Mouse (Mus musculus) gastrocnemius, adult 18-20 months (tissue): Measurements from ENCODE around the gene Map1b. TPM values are rescaled to one million over a fixed set of nuclear protein-coding genes. Genes with fewer than 3 reads are reported as not detected.

Source experiments
- DNase-seq: peaks from one replicate; pipeline ENCODE4 v3.0.0; 2021; ENCODE audit warnings: low spot score
- total RNA-seq, 2 experiments: library from RNA; stranded (reverse); gene quantifications; 2 replicates each; pipeline ENCODE4 v1.2.3; 2021

Gene Map1b
- total RNA-seq, 2 experiments from 2014 or later, result 7.1 to 11.5 TPM

DNA sequence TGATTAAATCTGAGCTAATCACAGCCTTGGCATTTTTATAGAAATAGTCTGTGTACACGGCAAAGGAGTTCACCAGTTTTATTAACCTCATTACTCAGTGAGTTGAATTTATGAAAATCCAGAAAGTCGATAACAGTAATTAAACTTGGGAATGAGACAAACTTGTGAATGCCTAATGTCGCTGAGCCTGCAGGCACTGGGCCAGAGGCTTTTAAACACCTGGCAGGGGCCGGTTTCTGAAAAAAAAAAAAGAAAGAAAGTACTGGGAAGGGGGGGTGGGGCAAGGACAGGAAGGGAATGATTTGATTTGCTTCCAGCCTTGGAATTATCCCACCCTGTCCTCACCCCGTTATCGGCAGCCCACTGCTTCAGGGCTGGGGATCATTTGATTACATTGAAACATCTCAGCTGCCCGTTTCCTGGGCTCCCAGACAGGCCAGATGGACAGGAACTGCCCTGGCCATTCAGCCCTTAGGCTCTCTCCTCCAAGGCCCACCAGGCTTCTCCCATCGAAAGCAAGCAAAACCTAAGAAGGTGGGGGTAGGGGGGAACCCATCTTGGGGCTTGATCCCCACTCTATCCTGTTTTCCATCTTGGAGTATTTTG, 21.7 kb upstream of the Map1b start:
- DNase-seq, result no peak

GRCm38 (mm10) chr13:99528456-99528855, 12.1 kb upstream of the Map1b start:
- no peak for DNase-seq

- DNase-seq, result no peak
These were observed 11.6 kb upstream of the Map1b start for GRCm38 (mm10) chr13:99527936-99528335.

DNA sequence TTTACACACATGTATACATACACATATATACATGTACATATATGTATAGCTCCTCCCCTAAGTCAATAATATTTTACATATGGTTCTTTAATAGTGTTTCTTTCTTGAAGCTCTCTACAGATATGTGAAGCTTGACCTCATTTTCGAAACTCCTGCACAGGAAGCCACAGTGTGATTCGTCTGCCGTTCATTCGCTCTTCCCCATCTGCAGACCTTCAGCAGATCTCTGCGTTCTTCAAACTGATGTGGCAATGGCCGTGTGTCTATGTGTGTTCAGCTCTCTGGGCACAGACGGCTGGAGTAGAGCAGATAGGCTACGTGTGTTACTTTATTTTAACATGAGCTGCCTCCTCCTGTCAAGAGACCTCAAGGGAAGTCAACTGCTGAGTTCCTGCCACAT, 9.2 kb upstream of the Map1b start:
- no peak for DNase-seq

DNA sequence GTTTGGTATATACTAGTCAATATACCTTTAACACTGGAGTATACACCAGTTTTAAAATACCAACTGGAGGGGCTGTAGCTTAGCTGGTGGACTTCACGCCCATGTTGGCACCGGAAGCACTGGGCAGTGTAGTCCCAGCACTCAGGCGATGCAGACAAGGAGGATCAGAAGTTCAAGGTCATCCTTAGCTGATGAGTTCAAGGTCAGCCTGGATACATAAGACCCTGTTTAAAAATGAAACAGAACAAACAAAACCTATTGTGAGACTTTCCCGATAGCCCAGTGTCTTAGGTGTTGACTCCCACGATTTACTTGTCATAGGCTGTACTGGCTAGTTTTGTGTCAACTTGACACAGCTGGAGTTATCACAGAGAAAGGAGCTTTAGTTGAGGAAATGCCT, 1.5 kb upstream of the Map1b start:
- DNase-seq, result no peak

DNA sequence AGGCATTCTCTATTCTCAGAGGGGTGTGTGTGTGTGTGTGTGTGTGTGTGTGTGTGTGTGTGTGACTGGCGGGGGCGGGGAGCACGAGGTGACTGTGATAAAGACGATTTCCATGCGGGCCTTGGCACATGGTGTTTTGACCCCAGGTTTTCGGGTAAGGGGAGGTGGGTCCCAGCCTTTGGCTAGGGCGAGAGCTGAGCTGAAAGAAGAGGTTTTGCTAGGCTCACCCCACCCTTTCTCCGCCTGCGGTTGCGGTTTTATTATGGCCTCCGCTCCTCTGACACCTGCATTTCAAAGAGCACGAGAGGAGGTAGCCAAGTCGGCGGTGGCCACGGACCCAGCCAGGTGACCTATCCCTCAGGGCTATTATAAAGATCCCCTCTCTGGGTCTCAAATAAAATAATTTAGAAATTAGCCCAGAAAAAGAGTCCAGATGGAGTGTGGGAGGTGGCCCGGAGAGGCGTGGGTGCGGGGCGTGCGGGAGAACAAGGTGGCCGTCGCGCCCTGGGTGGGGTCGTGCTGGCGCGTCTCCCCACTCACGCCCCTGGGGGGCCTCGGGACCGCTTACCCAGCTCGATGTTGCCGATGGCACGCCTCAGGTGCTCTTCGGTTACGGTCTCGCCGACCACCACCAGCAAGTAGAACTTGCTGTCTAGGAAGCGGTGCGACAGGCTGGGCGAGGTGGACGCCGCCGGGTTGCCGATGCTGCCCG, 448 bp downstream of the Map1b start:
- DNase-seq, result no peak

DNA sequence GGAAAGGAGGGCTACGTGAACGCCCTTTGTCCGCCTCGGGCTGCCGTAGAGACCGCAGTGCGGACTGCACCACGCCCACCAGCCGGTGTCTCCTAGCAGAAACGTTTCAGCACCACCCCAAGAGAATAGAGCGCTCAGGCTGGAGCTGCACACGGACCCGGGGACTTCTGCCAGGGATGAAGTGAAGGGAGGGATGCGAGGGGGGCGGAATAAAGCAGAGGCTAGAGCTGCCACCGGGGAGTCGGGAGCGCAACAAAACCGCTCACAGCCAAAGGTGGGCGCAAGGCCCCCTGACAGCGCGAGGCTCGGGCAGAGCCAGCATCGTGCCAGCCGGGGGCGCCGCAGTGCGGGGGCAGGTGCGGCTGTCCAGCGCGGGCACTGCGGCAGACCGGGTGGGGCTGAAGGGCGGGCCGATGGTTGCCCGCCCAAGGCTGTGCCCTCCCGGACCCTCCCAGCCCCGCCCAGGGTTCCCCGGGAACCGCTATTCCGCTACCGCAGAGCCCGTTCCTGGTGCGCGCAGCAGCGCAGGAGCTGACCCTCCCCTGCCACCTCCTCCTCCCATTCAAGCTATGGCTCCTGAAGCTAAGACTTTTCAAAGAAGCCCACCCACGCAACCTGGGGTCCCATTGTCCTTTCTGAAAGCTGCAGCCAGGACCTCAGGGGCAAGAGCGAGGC, 1.3 kb downstream of the Map1b start:
- DNase-seq, result peak; percentile 72

GRCm38 (mm10) chr13:99513990-99514389, 2.4 kb downstream of the Map1b start:
- no peak for DNase-seq

GRCm38 (mm10) chr13:99513138-99513537, 3.2 kb downstream of the Map1b start:
- peak; percentile 41 for DNase-seq

DNA sequence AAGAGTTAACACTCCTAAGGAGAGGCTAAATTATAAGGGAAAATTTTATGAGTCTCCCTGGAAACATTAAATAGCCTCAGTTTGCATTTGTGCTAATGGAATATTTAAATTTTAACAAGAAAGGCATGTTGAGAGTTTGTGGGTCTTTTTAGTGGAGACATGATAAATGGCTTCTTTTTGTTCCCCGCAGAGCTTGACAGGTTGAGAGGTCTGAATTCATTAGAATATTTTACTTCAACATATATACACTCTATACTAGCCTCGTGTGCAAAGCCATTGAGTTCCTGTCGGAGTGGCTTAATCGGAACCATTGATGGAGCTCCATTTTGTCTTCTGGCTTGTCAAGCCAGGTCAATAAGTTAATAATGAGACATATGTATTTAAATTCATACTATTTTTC, 6.4 kb downstream of the Map1b start:
- DNase-seq, result no peak

- DNase-seq, result no peak
These were observed 9.8 kb downstream of the Map1b start for GRCm38 (mm10) chr13:99506580-99506962.

- DNase-seq, result no peak
These were observed 10.3 kb downstream of the Map1b start for GRCm38 (mm10) chr13:99505826-99506579.

DNA sequence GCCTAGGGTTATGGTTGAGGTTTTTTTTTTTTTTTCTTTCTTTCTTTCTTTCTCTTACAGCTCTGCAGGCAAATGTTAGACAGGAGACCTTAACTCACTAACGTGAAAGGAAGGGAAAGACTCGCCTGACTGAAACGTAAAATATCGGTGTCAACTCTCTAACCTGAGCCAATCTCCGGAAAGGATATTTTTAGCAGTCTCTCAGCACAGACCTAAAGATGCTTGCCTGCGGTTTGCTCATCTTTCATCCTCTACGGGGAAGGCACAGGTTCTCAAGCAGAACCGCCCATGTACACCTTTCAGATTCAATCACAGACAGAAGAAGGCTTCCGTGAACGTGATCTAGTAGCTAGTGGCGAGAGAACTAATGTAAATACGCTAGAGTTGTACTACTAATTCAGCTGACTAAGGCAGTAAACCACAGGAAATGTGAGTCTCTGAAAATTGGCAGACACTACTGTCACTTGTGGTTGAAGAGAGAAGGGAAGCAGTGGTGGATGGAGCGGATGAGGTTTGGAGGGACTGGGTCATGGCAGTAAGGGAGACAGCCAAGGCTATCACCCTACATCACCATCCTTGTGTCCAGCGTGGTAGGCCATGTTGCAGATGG, 12.9 kb downstream of the Map1b start:
- no peak for DNase-seq

DNA sequence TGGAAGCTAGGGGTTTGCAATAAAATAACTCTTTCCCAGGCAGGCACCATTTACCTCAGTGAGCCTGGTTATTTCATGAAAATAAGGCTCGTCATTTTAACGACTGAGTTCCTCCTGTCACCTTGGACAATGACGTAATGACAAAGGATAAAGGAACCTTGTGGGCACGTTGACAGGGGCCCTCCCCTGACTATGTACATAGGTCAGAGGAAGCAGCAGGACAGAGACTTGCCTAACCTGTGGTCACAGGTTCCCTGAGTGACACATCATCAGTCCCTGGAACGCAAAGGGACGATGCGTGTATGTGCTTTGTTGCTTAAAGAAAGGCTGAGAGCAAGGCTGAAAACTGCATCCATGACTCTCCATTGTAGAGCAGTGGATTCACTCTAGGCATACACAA, 13.4 kb downstream of the Map1b start:
- no peak for DNase-seq

GRCm38 (mm10) chr13:99502126-99502744, 14.1 kb downstream of the Map1b start:
- DNase-seq, result no peak

DNA sequence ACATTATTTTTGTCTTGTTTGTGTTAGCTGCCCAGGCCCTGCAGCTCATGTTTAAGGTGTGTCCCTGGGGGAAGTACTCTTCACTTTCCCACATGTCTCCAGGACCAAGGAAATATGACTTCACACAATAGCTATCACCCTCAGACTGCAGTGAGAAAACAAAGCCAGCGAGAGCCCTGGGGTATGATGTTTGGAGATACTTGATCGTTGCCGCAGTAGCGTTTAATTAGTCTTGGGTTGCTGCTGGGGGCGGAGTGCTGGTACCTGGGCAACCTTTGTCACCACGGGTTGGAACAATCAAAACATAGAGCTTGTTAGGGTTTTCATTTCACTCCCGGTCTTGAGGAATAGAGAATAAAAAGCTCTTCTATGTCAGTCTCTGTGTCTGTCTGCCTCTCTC, 14.9 kb downstream of the Map1b start:
- DNase-seq, result no peak

- no peak for DNase-seq
These were observed 15.7 kb downstream of the Map1b start for GRCm38 (mm10) chr13:99500609-99501008.

DNA sequence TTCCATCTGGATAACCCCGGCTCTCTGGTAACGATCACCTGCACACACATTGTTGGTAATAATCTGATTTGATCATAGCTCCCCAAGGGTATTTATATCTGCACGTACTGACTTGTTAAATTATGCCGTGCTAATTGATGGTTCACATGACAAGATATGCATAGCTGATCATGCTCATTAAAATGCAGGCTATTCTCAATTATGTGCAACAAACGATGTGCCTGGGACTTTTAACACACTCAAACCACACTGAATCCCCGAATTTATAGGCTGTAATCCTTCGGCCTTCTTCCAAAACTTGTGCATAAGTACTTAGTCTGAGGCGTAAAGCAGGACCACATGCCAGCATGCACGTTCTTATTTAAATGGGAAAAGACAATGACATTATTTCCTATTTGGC, 16.6 kb downstream of the Map1b start:
- DNase-seq, result no peak

DNA sequence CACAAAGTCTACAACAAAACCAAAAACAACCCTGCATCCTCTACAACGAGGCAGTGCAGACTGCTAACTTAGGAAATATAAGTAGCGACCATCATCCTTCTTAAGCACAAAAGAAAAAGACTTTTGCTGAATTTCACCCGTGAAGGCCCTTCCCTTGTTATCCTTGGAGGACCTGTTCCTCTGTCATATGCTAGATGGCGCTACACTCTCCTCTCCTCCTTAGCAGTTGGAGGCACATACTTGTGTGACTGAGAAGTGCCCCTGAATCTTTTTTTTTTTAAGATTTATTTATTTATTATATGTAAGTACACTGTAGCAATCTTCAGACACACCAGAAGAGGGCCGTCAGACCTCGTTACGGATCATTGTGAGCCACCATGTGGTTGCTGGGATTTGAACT, 20.2 kb downstream of the Map1b start:
- no peak for DNase-seq

DNA sequence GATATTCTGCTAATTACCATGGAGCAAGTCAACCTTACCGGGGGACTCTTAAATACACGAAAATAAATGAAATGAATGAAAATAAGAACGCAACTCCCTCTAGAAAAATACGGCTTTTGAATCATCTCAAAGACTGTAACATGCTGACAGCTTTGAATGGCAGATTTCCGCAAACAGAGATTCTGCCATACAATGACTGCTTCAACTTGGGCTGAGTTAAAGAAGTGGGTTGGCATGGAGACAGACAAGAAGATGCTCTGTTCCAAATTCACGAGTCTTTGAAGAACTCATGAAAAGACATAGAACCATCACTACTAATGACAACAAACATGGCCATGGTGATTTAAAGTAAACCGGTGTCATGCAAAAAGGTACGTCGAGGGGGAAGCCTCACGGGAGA, 21.9 kb downstream of the Map1b start:
- DNase-seq, result no peak

DNA sequence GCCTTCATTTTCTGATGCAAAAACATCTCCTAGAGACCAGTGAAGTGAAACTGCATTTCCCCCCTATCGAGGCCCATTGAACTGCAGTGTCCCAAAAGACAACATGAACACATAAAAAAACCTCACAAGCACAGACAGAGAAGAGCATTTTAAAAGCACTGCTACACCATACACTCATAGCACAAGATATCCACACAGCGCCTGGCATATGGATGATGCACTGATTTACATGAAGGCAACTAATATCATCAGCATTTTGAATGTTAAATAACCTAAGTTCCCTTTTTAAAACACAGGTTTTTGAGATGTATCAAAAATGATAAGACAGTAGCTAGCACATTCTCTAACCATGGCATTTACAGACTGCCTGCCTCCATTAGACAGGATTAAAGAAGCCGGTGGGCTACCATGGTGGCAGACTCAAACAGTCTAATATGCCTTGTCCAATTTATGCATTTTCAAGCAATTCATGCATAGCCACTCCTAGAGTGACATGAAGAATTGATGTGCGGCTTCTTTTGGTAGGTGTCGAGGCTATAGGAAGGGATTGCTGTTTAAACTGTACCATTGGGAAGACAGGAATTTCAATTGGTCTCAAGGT, 22.9 kb downstream of the Map1b start:
- no peak for DNase-seq
